Mouse (Mus musculus): ENCODE results near the gene Olfr1110. TPM values are rescaled to one million over a fixed set of nuclear protein-coding genes. Genes with fewer than 3 reads are reported as not detected.
"Not testable (repeated sequence)": the region's sequence is repeated elsewhere in the genome, so short reads cannot be mapped to it uniquely, and the experiment has no call there.

Gene Olfr1110
- total RNA-seq (2022) = not detected

GRCm38 (mm10) chr2:87140200-87140599, at the start of gene Olfr1110:
TSS of gene Olfr1110 (minus strand) at chr2:87140300.
- DNase-seq (ENCODE audit: low spot score in 2 of 2) = no peak

- DNase-seq (ENCODE audit: low spot score in 2 of 2) = no peak
Measured at GRCm38 (mm10) chr2:87187498-87187897, 47.4 kb upstream of the Olfr1110 start, which contains the start of gene Olfr1112. TSS of gene Olfr1112 (plus strand) at chr2:87187798.

- DNase-seq (ENCODE audit: low spot score in 2 of 2) = not testable (repeated sequence)
Measured at GRCm38 (mm10) chr2:87167731-87168130, 27.6 kb upstream of the Olfr1110 start.

GRCm38 (mm10) chr2:87152524-87152923, 12.4 kb upstream of the Olfr1110 start, which contains the start of gene Olfr1111:
TSS of gene Olfr1111 (minus strand) at chr2:87152624.
- DNase-seq (ENCODE audit: low spot score in 2 of 2) = no peak

- no peak for DNase-seq (ENCODE audit: low spot score in 2 of 2)
Measured at GRCm38 (mm10) chr2:87114467-87114866, 25.6 kb downstream of the Olfr1110 start, which contains the start of gene Olfr259. TSS of gene Olfr259 (minus strand) at chr2:87114567.

- no peak for DNase-seq (ENCODE audit: low spot score in 2 of 2)
Measured at GRCm38 (mm10) chr2:87095908-87096307, 44.2 kb downstream of the Olfr1110 start, which contains the start of gene Olfr1109. TSS of gene Olfr1109 (minus strand) at chr2:87096008.

Other genes starting within 250 kb of the Olfr1110 start
- not detected for gene Olfr1097, start 248.1 kb downstream of the Olfr1110 start, total RNA-seq (2022)
- not detected for gene Olfr1098, start 215.8 kb downstream of the Olfr1110 start, total RNA-seq (2022)
- not detected for gene Olfr1099, start 179.6 kb downstream of the Olfr1110 start, total RNA-seq (2022)
- not detected for gene Olfr1100, start 160.3 kb downstream of the Olfr1110 start, total RNA-seq (2022)
- gene Olfr1101, start 149.1 kb downstream of the Olfr1110 start, total RNA-seq (2022) = not detected
- gene Olfr1102, start 141.9 kb downstream of the Olfr1110 start, total RNA-seq (2022) = not detected
- not detected for gene Olfr1104, start 113.2 kb downstream of the Olfr1110 start, total RNA-seq (2022)
- gene Olfr1105, start 103.8 kb downstream of the Olfr1110 start, total RNA-seq (2022) = not detected
- gene Olfr1106, start 88.0 kb downstream of the Olfr1110 start, total RNA-seq (2022) = not detected
- not detected for gene Olfr1107, start 64.5 kb downstream of the Olfr1110 start, total RNA-seq (2022)
- gene Olfr1109, start 44.3 kb downstream of the Olfr1110 start, total RNA-seq (2022) = not detected
- not detected for gene Olfr259, start 25.7 kb downstream of the Olfr1110 start, total RNA-seq (2022)
- gene Olfr1111, start 12.3 kb upstream of the Olfr1110 start, total RNA-seq (2022) = not detected
- not detected for gene Olfr1112, start 47.5 kb upstream of the Olfr1110 start, total RNA-seq (2022)
- gene Olfr1113, start 68.7 kb upstream of the Olfr1110 start, total RNA-seq (2022) = not detected
- not detected for gene Olfr1115, start 107.7 kb upstream of the Olfr1110 start, total RNA-seq (2022)
- not detected for gene Olfr1116, start 127.2 kb upstream of the Olfr1110 start, total RNA-seq (2022)
- gene Olfr1118, start 167.3 kb upstream of the Olfr1110 start, total RNA-seq (2022) = not detected
- gene Olfr1120, start 214.5 kb upstream of the Olfr1110 start, total RNA-seq (2022) = not detected
- not detected for gene Olfr1121, start 229.6 kb upstream of the Olfr1110 start, total RNA-seq (2022)
- under 1 TPM in 1 of 4 experiments, not detected in 3; 0.09 TPM for gene Olfr1122, start 245.5 kb upstream of the Olfr1110 start, total RNA-seq (2022)

All from left cerebral cortex, adult 8-10 months (tissue).